Mouse (Mus musculus): Measurements from ENCODE around the gene Tspyl4. TPM values are rescaled to one million over a fixed set of nuclear protein-coding genes. Genes with fewer than 3 reads are reported as not detected.

The Tspyl4 gene
- polyA plus RNA-seq, 1 experiment from 2014 or later, result 9.2 TPM

GRCm38 (mm10) chr10:34327144-34327543 is 29.9 kb downstream of the Tspyl4 start:
- no peaks in the 10 kb centered on the region for H3K27me3 ChIP-seq
- no peak overlapping the region for H3K9ac ChIP-seq
- no peaks in the 10 kb centered on the region for H3K9me3 ChIP-seq
- H3K4me3 ChIP-seq, result no peak overlapping the region
- no peaks in the 10 kb centered on the region for H3K36me3 ChIP-seq
- no peak overlapping the region for H3K27ac ChIP-seq
- H3K4me2 ChIP-seq, result no peak overlapping the region
- H3K4me1 ChIP-seq, result no peaks in the 10 kb centered on the region
- ATAC-seq (ENCODE audit: borderline replicate concordance, extremely low read depth, low FRiP score, low TSS enrichment), result no peak
- 52% methylated on average over 5 of the region's 5 CpGs for WGBS

DNA sequence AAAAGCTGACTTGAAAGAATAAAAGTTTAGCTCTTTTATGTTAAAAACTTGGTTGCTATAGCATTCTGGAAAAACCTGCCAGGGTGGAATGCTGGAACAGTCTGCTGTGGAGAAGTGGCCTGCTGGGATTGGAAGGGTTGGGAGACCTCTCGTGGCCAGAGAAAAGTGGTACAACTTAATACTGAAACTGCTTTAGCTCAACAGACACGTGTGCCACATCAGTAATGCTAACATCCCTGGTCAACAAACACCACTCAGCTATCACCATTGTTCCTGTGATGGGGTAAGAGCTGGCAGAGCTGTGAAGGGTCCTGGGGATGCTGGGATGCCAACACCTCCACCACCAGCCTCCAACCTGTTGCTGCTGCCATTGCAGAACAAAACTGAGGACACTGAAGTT is 31.1 kb downstream of the Tspyl4 start:
- Histone ChIP-seq H3K9me3 (no peaks in the 10 kb centered on the region), H3K36me3 (no peaks in the 10 kb centered on the region), H3K4me1 (no peaks in the 10 kb centered on the region), H3K27me3 (no peaks in the 10 kb centered on the region), H3K4me2 (no peak overlapping the region), H3K4me3 (no peak overlapping the region), H3K9ac (no peak overlapping the region), H3K27ac (no peak overlapping the region)
- ATAC-seq (ENCODE audit: borderline replicate concordance, extremely low read depth, low FRiP score, low TSS enrichment), result peak; percentile 69; the same call in 1 of the 2 replicates
- WGBS, result 4% methylated on average over 2 of the region's 2 CpGs

GRCm38 (mm10) chr10:34341014-34341413 is 43.8 kb downstream of the Tspyl4 start:
- Histone ChIP-seq H3K4me1 (no peaks in the 10 kb centered on the region), H3K9me3 (no peaks in the 10 kb centered on the region), H3K36me3 (no peaks in the 10 kb centered on the region), H3K4me2 (no peak overlapping the region), H3K9ac (no peak overlapping the region), H3K27me3 (no peaks in the 10 kb centered on the region), H3K4me3 (no peak overlapping the region), H3K27ac (no peak overlapping the region)
- 46% methylated on average over 6 of the region's 6 CpGs for WGBS
- no peak for ATAC-seq (ENCODE audit: borderline replicate concordance, extremely low read depth, low FRiP score, low TSS enrichment)

GRCm38 (mm10) chr10:34341886-34342285 is 44.6 kb downstream of the Tspyl4 start:
- Histone ChIP-seq H3K4me1 (no peaks in the 10 kb centered on the region), H3K27me3 (no peaks in the 10 kb centered on the region), H3K36me3 (no peaks in the 10 kb centered on the region), H3K4me2 (no peak overlapping the region), H3K27ac (no peak overlapping the region), H3K4me3 (no peak overlapping the region), H3K9ac (no peak overlapping the region), H3K9me3 (no peaks in the 10 kb centered on the region)
- no peak for ATAC-seq (ENCODE audit: borderline replicate concordance, extremely low read depth, low FRiP score, low TSS enrichment)
- 74% methylated on average over 1 of the region's 1 CpGs for WGBS

Other genes starting within 250 kb of the Tspyl4 start
- 0.65 and 0.96 TPM in 2 replicates for gene Calhm5, start 200.9 kb upstream of the Tspyl4 start, polyA plus RNA-seq (2015; fragmentation: Nextera tagmentation; extraction: Ambion mirVana)
- gene Calhm6, start 169.5 kb upstream of the Tspyl4 start, polyA plus RNA-seq (2015; fragmentation: Nextera tagmentation; extraction: Ambion mirVana), result 1.2 and 1.7 TPM in 2 replicates
- gene Dse, start 89.7 kb upstream of the Tspyl4 start, polyA plus RNA-seq (2015; fragmentation: Nextera tagmentation; extraction: Ambion mirVana), result 29.0 and 31.2 TPM in 2 replicates
- 67.6 and 69.8 TPM in 2 replicates for gene Tspyl1, start 15.3 kb upstream of the Tspyl4 start, polyA plus RNA-seq (2015; fragmentation: Nextera tagmentation; extraction: Ambion mirVana)
- gene Col10a1, start 92.5 kb downstream of the Tspyl4 start, polyA plus RNA-seq (2015; fragmentation: Nextera tagmentation; extraction: Ambion mirVana), result 0.19 and 0.22 TPM in 2 replicates
- 10.3 and 12.2 TPM in 2 replicates for gene Nt5dc1, start 121.1 kb downstream of the Tspyl4 start, polyA plus RNA-seq (2015; fragmentation: Nextera tagmentation; extraction: Ambion mirVana)
- gene Frk, start 186.0 kb downstream of the Tspyl4 start, polyA plus RNA-seq (2015; fragmentation: Nextera tagmentation; extraction: Ambion mirVana), result 9.9 and 10.2 TPM in 2 replicates